Mouse (Mus musculus): ENCODE measurements at regions not wholly inside any gene's neighbourhood (a gene's known extent, or its start where the extent isn't known, plus 50 kb on each side); places are given as distances from the start of the nearest gene placed in this dataset.

- no peak for DNase-seq (ENCODE audit: low spot score)
These were observed 610.2 kb upstream of the Clint1 start for GRCm38 (mm10) chr11:45241671-45242070.

GRCm38 (mm10) chr11:45244796-45245195, 607.1 kb upstream of the Clint1 start:
- DNase-seq (ENCODE audit: low spot score) = no peak

DNA sequence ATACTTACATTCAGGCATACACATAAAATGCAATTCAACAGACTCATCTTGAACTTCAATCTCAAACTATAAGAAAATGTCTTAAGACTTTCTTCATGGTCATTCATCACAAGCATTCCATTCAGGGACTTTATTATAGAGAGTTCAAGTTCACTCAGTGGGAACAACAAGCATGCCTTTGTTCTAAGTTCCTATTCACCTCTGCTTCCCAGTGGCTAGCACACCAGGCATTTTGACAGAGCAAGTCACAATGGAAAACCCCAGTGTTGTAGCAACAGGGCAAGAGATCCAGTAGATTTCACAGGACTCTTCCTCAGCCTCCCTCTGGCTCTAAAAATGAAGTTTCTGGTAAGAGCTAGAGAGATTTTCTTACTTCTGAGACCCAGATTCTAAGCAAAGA, 595.8 kb upstream of the Clint1 start:
- no peak for DNase-seq (ENCODE audit: low spot score)

GRCm38 (mm10) chr11:45262198-45262597, 589.7 kb upstream of the Clint1 start:
- no peak for DNase-seq (ENCODE audit: low spot score)

GRCm38 (mm10) chr11:45264001-45264400, 587.9 kb upstream of the Clint1 start:
- DNase-seq (ENCODE audit: low spot score) = no peak

DNA sequence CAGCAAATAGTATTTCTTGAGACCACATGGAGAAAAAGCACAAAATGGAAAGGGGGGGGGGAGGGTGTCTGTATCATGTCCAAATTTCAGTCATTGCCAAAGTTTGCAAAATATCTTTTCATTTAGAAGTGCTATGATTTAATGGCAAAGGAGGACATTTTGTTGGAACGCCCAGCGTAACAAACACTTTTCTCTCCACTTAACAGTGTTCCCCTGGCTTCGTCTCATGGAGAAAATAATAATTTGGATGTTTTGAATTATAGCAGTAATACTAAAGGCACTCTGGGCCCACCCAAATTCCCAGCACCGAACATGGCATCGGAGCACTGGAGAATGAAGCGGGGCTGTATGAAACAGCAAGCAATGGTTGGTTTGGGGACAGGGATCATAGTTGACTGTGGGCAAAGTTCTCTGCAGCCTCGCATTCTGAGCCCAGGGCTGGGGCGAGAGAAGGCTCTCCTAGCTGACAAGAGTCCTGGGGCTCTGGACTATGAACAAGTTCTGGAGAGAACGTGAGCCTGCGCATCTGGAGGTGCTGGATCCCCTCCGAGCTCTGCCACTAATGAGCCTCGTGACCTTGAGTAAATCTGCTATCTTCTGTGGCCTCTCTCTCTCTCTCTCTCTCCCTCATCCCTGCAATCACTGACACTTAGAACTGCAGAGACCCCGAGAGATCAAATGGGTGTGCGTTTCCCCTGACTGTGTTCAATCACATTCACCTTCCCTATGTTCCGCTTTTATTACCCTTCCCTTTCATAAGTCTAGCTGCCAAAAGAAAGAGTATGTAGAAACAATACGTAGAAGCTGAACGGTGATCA, 586.5 kb upstream of the Clint1 start:
- no peak for DNase-seq (ENCODE audit: low spot score)

DNA sequence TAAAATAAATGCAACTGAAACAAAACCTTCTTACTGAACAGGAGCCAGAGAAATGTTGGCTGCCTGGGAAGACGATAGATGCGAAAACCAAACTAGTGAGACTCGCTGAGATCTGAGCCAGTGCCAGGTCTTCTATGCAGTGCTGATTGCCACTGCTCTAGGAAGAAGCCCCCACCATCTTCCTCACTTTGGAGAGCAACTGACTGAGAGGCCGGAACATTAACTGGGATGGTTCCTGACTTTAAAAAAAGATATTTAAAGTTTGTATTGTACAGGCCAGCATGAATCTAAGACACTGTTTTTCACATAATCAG, 585.9 kb upstream of the Clint1 start:
- DNase-seq (ENCODE audit: low spot score) = no peak

- DNase-seq (ENCODE audit: low spot score) = no peak
These were observed 582.6 kb upstream of the Clint1 start for GRCm38 (mm10) chr11:45269215-45269614.

DNA sequence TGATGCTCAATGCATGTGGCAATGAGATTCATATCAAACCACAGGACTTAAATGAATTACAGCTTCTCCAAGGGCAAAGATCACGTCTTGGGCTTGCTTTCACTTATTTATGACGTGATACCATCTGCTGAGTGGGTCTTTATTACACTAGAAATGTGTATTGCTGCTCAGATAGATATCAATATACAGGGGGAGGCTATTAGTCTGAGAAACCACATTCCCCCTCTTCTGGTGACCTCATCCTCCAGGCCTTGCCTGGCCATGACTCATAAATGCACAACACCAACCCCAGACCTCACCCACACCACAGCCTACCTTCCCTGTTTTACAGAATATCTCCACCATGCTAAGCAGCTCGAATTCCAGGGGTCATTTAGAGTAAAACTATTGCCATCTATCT, 580.6 kb upstream of the Clint1 start:
- DNase-seq (ENCODE audit: low spot score) = no peak

GRCm38 (mm10) chr11:45274446-45275119, 577.3 kb upstream of the Clint1 start:
- no peak for DNase-seq (ENCODE audit: low spot score)

DNA sequence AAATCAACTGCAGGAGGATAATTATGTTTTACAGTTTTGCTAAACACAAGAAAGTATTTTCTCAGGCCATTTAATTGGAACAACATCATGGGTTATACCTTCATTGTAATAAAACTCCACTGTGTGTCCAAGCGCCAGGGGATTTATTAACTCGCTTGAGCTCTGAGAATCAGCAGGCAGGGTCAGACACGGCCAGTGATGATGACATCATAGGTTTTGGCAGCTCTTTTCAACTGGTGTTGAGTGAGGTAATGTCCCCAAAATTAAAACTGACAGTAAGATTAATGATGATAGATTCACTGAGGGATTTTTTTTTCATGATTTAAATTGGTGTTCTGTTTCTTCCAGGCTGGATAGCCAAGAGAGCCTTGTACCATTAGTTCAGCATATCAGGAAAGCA, 576.7 kb upstream of the Clint1 start:
- no peak for DNase-seq (ENCODE audit: low spot score)

- DNase-seq (ENCODE audit: low spot score) = no peak
These were observed 555.1 kb upstream of the Clint1 start for GRCm38 (mm10) chr11:45296772-45297171.

GRCm38 (mm10) chr11:45311934-45312333, 539.9 kb upstream of the Clint1 start:
- DNase-seq (ENCODE audit: low spot score) = no peak

DNA sequence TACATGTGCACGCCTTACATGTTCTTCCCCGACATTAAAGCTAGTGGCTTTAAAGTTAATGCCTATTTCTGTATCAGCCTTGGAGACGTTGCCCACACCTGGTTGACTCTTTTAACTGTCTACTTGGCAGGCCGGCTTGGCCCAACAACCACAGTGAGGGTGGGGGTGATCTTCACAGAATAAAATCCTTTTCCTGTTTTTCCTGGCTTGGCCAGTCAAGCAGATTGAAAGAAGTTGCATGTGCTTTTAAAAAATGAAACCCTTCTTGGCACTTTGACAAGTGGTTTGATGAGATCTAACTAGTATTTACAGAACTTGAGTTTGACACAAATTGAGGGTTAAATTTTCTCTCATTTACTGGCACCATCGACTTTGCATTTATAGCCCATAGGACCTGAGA, 528.1 kb upstream of the Clint1 start:
- DNase-seq (ENCODE audit: low spot score) = no peak

DNA sequence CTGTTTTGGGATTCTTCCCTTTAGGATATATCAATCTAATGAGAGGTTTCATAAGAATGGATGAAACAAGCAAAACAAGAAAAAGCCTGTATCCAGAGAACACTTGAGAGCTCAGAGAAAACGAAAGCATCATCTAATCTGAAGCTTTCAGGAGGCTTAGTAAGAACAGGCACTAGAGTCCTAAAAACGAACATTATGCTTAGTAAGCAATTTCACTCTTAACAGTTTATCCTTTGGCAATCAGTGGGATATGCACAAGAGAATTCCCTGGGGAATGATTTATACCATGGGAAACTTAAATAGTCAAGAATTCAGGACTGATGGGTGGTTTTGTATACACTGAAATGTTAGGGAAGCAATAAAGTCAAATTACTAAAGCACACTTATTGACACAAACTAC, 521.5 kb upstream of the Clint1 start:
- no peak for DNase-seq (ENCODE audit: low spot score)

- DNase-seq (ENCODE audit: low spot score) = no peak
These were observed 518.1 kb upstream of the Clint1 start for GRCm38 (mm10) chr11:45333756-45334155.

DNA sequence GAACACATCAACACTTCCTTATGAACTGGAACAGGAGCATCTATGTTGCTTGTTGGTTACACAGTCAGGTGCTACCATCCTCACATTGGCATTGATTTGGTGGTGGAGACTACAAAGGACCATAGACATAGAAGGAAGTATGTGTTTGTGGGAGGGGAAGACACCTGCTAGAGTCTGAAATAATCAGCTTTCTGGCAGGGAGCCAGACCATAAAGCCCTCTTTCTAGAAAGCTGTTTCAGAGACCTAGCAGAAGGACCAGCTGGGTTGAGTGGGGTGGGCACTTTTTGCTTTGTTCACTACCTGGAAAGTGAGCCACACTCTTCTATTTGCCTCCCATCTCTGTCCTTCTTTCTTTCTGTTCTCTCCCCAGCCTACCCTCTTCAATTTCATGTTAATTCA, 502.5 kb upstream of the Clint1 start:
- no peak for DNase-seq (ENCODE audit: low spot score)

DNA sequence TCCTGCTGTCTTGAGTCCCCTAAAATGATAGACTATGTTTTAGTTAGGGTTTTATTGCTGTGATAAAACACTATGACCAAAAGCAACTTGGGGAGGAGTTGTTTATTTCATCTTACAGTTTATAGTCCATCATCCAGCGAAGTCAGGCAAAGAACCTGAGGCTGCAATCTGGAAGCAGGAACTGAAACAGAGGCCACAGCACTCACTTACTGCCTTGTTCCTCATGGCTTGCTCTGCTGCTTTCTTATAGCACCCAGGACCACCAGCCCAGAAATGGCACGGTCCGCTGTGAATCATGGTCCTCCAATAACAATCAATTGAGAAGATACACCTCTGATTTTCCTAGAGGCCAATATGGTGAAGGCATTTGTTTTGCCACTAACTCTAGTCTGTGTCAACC, 486.5 kb upstream of the Clint1 start:
- DNase-seq (ENCODE audit: low spot score) = no peak

DNA sequence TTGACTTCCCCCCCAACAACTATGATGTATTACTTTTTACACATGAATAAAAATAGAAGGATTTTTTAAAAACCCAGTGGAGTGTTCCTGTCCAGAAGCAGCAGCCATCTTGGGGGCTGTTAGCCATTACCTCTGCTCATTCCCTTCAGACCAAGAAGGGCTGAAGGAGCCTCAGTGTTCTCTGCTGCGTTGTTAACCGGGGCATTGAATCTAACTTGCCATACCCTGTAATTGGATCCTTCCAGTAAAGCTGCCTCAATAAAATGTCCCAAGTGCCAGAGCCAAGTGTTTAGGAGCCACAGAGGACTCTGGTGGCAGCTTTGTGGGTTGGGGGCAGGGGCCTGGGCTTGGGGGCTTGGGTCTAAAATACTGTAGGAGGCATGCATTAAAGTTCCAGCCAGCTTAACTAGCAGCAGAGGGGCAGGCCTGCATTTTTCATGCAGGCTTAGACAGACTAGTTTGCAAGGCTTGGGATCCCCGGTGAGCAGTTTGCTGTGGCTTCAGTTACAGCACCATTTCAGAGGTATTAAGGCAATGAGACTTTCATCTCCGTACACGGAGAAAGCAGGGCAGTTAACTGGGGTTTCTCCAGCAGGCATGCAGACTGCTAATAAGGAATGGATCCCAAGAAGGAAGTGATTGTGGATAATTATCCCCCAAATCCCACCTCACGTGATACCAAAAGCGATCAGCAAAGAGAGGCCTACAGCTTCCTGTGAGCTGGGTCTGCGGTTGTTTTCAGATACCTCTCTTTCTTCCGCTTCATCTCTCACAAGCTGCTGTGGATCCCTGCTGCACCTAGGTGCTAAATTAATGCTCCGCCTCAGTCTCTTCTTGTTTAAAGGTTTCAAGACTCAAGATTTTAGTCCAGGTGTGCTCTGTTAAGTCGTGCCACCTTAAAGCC, 462.4 kb upstream of the Clint1 start:
- no peak for DNase-seq (ENCODE audit: low spot score)

GRCm38 (mm10) chr11:45396009-45396408, 455.8 kb upstream of the Clint1 start:
- DNase-seq (ENCODE audit: low spot score) = no peak

DNA sequence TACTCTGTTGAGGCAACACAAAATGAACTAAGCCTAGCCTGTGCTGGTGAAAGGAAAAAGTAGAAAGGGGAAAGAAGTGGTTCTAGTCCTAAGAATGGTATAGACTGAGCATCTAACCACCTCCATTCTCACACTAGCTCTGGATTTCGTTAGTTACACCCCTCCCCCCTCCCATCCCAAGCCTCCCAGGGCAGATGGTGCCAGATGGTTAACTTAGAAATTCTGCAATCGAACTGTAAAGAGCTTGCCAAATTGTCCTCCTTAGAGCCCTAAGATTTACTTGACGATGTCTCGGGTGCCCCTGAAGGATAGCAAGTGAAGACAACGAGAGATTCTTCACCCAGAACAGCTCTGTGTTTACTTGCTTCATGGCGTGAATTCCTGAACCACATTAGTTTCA, 453.7 kb upstream of the Clint1 start:
- no peak for DNase-seq (ENCODE audit: low spot score)

DNA sequence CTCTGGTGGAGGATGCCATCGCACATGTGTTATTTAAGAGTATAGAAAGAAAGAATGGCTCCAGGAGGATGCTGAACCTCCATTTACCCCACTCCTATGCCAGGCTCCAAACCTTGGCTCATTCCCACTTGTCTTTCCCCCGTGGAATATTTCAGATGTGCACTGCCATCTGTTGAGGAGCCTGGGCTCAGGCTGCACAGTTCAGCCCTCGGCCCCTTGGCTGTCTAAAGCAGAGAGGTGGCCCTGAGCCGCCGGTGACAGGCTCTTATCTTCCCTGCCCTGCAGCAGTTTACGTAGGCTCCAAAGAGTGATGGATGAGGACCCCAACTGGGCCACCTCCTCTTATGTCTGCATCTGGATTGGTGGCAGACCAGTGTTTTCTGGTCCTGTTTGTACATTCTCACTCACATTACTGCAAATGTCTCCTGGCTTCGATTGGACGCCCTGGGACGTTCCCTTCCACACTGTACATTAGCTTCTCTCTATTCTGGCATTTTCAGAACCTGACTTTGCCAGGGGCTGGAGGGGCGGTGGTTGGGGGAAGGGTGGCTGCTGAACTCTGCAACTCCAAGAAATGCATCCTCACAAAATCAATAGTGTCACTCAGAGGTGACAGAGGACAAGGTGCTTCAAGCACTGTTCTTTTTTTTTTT, 447.3 kb upstream of the Clint1 start:
- no peak for DNase-seq (ENCODE audit: low spot score)

All from layer of hippocampus, adult 9-10 months (tissue).